7 mouse cellular contexts compared by ENCODE assay signal in genomic region chr15:83251176-83252004, GRCm38 (mm10). TPM values are rescaled to one million over a fixed set of nuclear protein-coding genes. Genes with fewer than 3 reads are reported as not detected.
DNase-seq lines count a peak whose midpoint lies in the region; ATAC-seq and TF ChIP-seq lines count a peak whose summit lies in the region.

A4galt (minus strand) TSS chr15:83251774.

- no peaks in the 10 kb centered on the region for H3K9me3 ChIP-seq in heart, embryonic 15.5 days (replicated peaks)

- DNase-seq in adrenal gland, postnatal 25 days: peak; percentile 57
- DNase-seq in kidney, postnatal 10 days: peak; percentile 78
- DNase-seq in lung, postnatal 4 days: peak; percentile 48 to 63
- DNase-seq in cerebellum, adult 11-12 months: no peak

- peak within 1 kb of the TSS; percentile 55 for H3K4me3 ChIP-seq in embryonic fibroblast, embryonic 13.5 days (ENCODE audit: insufficient read depth, low read length)
- H3K4me3 ChIP-seq in heart, embryonic 15.5 days: peak within 1 kb of the TSS; percentile 55
- peak within 1 kb of the TSS; percentile 58 for H3K4me3 ChIP-seq in testis, adult 2 months (ENCODE audit: control insufficient read depth, low read depth, low read length)

- peak; percentile 68 for TF ChIP-seq POLR2A in embryonic fibroblast, embryonic 13.5 days (IDR thresholded peaks at IDR 0.05; ENCODE audit: low read depth, low read length)
- TF ChIP-seq POLR2A in testis, adult 2 months (IDR thresholded peaks at IDR 0.05; ENCODE audit: control insufficient read depth, low read depth, low read length): 0 out of 2 replicates have a peak, but pooled peaks have one; percentile 37

- H3K4me1 ChIP-seq in embryonic fibroblast, embryonic 13.5 days (ENCODE audit: control insufficient read depth, insufficient read depth, low read length): no peaks in the 10 kb centered on the region
- peaks cover 16% of the 10 kb centered on the region for H3K4me1 ChIP-seq in heart, embryonic 15.5 days (replicated peaks)
- peaks cover 6% of the 10 kb centered on the region for H3K4me1 ChIP-seq in testis, adult 2 months (ENCODE audit: control insufficient read depth, insufficient read depth, low read length)

- 2% methylated on average over 66 of the region's 66 CpGs for WGBS in heart, embryonic 15.5 days

- no peaks in the 10 kb centered on the region for H3K36me3 ChIP-seq in heart, embryonic 15.5 days
- H3K36me3 ChIP-seq in testis, adult 2 months (ENCODE audit: control insufficient read depth, insufficient read depth, low read length): no peaks in the 10 kb centered on the region

- peaks cover 44% of the 10 kb centered on the region for H3K27me3 ChIP-seq in heart, embryonic 15.5 days
- H3K27me3 ChIP-seq in testis, adult 2 months (ENCODE audit: control insufficient read depth, insufficient read depth, low read length): no peaks in the 10 kb centered on the region

- no peak for ATAC-seq in heart, embryonic 15.5 days (replicated peaks; ENCODE audit: insufficient number of reproducible peaks, insufficient read depth, low FRiP score, low read depth)

- peak within 1 kb of the TSS; percentile 55 for H3K9ac ChIP-seq in heart, embryonic 15.5 days

- no peak for TF ChIP-seq CTCF in embryonic fibroblast, embryonic 13.5 days (IDR thresholded peaks at IDR 0.05; ENCODE audit: borderline replicate concordance, insufficient read depth, low read length)
- no peak for TF ChIP-seq CTCF in testis, adult 2 months (IDR thresholded peaks at IDR 0.05; ENCODE audit: control insufficient read depth, insufficient read depth, insufficient replicate concordance, low read depth, low read length)

- H3K27ac ChIP-seq in embryonic fibroblast, embryonic 13.5 days (ENCODE audit: insufficient read depth, low read length): no peak within 1 kb of the TSS
- H3K27ac ChIP-seq in heart, embryonic 15.5 days: no peak within 1 kb of the TSS
- peak within 1 kb of the TSS; percentile 22 for H3K27ac ChIP-seq in testis, adult 2 months (ENCODE audit: control insufficient read depth, insufficient read depth, low read depth, low read length)

- peak within 1 kb of the TSS; percentile 95 for H3K4me2 ChIP-seq in heart, embryonic 15.5 days

RNA-seq across cellular contexts. Expression of gene A4galt, which starts in this region (rescaled TPM):
- total RNA-seq in adrenal gland, postnatal 25 days (2021): 6.8 and 7.7 TPM in 2 replicates
- polyA plus RNA-seq in embryonic fibroblast, embryonic 13.5 days (2011; ENCODE audit: insufficient read length, low read depth, missing spikeins): 10.5 and 14.0 TPM in 2 replicates
- 1.3 and 1.6 TPM in 2 replicates for polyA plus RNA-seq in heart, embryonic 15.5 days (2015; fragmentation: Nextera tagmentation; extraction: Ambion mirVana)
- polyA plus RNA-seq in testis, adult 2 months (2012; rRNA removed): 2.3 and 3.0 TPM in 2 replicates
